Mouse (Mus musculus): Measurements from ENCODE around the gene Ahdc1.
A peak's percentile ranks its signal among the peaks of the same experiment; 100 is the strongest.

DNA sequence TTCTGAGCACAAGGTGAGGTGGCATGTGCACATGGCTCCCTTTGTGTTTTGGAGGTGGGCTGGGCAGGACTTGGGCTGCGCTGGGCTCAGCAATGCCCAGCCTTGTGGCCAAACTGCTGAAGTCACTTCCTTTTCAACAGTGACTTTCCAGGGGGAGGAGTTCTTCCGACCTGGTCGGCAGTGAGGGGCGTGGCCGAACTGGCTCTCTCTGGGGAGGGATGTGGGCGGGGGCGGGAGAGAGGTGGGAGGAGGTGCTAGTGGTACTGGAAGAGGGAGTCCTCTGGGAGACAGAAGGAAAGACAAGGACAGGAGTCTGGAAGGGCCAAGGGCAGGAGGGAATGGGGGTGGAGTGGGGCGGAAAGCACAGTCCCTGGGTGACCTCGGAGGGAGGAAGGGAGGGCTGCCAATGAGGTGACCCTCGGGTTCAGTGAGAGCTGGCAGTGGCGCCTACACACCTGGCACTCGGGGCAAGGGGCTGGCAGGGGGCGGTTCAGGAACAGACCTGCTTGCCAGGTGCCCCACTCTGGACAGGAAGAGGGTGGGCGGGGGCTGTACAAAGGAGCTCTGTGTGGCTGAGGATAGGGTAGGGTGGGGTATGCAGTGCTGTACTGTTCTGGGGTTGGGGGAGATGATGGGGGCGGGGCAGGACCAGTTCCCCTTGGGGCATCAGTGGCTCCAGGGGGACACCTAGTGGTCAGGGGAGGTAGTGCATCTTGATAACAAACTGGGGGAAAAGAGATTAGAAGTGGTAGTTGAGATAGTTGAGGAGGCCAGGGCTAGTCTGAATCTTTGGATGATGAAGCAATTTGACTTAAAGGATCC lies 45.2 kb downstream of the Ahdc1 start:
- no peak for TF ChIP-seq POLR2AphosphoS5 (IDR thresholded peaks at IDR 0.05; ENCODE audit: insufficient replicate concordance, low read depth, low read length)
- peak; percentile 86 for TF ChIP-seq CTCF (IDR thresholded peaks at IDR 0.05; ENCODE audit: low read depth, low read length)
- no peak for TF ChIP-seq TAL1 (conservative IDR thresholded peaks at IDR 0.05; ENCODE audit: low read depth, low read length)
- no peak for TF ChIP-seq GATA1 (IDR thresholded peaks at IDR 0.05; ENCODE audit: borderline replicate concordance, low read length)
- TF ChIP-seq GATA2 (IDR thresholded peaks at IDR 0.05; ENCODE audit: borderline replicate concordance, low read depth, low read length) = no peak

Data from G1E (cell line).